In genomic region chr19:46215401-46215800, GRCm38 (mm10) we compare ENCODE assay signal across 14 mouse cellular contexts.
DNase-seq lines count a peak whose midpoint lies in the region; ATAC-seq and TF ChIP-seq lines count a peak whose summit lies in the region.
"Had no signal": no experiment of that assay in that cellular context is flagged by ENCODE, and none has a peak within 500 bp of the region (broad histone marks: within the 10 kb centered on the region; RNA-seq: fewer than 3 reads in every experiment).

No protein-coding gene starts in this region.

- no peaks in the 10 kb centered on the region for H3K36me3 ChIP-seq in heart, embryonic 15.5 days
- H3K36me3 ChIP-seq: hindbrain, embryonic 10.5 days; midbrain, embryonic 10.5 days had no signal

- H3K9me3 ChIP-seq in heart, embryonic 15.5 days (replicated peaks): no peaks in the 10 kb centered on the region
- H3K9me3 ChIP-seq: hindbrain, embryonic 10.5 days; midbrain, embryonic 10.5 days had no signal

- H3K4me2 ChIP-seq in heart, embryonic 15.5 days: peak overlapping the region; percentile 7; the same call in 1 of the 2 replicates
- H3K4me2 ChIP-seq: liver, embryonic 11.5 days had no signal

- intact Hi-C loops in heart, postnatal 14 days (cut with DNase I): no loop called here

- 24% methylated on average over 3 of the region's 3 CpGs for WGBS in lung, adult 2 months
- WGBS in heart, embryonic 15.5 days: 18% methylated on average over 3 of the region's 3 CpGs

- TF ChIP-seq CTCF in lung, adult 2 months (IDR thresholded peaks at IDR 0.05; ENCODE audit: insufficient read depth, low read length): no peak

- peaks cover 7% of the 10 kb centered on the region for H3K4me1 ChIP-seq in lung, adult 2 months (ENCODE audit: control insufficient read depth, insufficient read depth, low read length)
- H3K4me1 ChIP-seq in heart, embryonic 15.5 days (replicated peaks): peaks cover 29% of the 10 kb centered on the region

- peak; percentile 67; the same call in 1 of the 2 replicates for ATAC-seq in heart, embryonic 15.5 days (replicated peaks; ENCODE audit: insufficient number of reproducible peaks, insufficient read depth, low FRiP score, low read depth)
- ATAC-seq in monocyte, adult 5-6 weeks (replicated peaks; ENCODE audit: insufficient number of reproducible peaks, low FRiP score, low TSS enrichment, poor library complexity, severe bottlenecking): no peak

- H3K27me3 ChIP-seq in heart, embryonic 15.5 days: no peaks in the 10 kb centered on the region

- TF ChIP-seq POLR2A in lung, adult 2 months (IDR thresholded peaks at IDR 0.05; ENCODE audit: borderline replicate concordance, extremely low read depth, low read depth, low read length): no peak

- no peak overlapping the region for H3K9ac ChIP-seq in heart, embryonic 15.5 days

- peak overlapping the region; percentile 83 for H3K27ac ChIP-seq in heart, embryonic 15.5 days
- H3K27ac ChIP-seq: hindbrain, embryonic 10.5 days; midbrain, embryonic 10.5 days had no signal

- peak; percentile 18 for DNase-seq in heart, adult 8-10 months (ENCODE audit: low spot score)
- no peak for DNase-seq in heart, postnatal 14 days
- peak; percentile 14 to 46 for DNase-seq in lung, postnatal 4 days
- DNase-seq in lung, adult 2 months: no peak
- peak; percentile 77 for DNase-seq in retina, embryonic 14.5 days (ENCODE audit: low spot score)
- no peak for DNase-seq in cerebellum, adult 18-20 months
- DNase-seq: cerebellum, postnatal 36 days; kidney, postnatal 10 days; thymus, postnatal 14 days had no signal

- no peak overlapping the region for H3K4me3 ChIP-seq in lung, adult 2 months (replicated peaks; ENCODE audit: extremely low read depth, low read depth, low read length)
- H3K4me3 ChIP-seq in heart, embryonic 15.5 days: no peak overlapping the region
- H3K4me3 ChIP-seq: hindbrain, embryonic 10.5 days; midbrain, embryonic 10.5 days had no signal

Comparison
In these comparisons a context has a peak if more than half of its experiments do, and no peak if none do; other contexts are left out.
1. DNase-seq: peak in heart, adult 8-10 months (single experiment), lung, postnatal 4 days (2 of 2) and retina, embryonic 14.5 days (single experiment); none in heart, postnatal 14 days (0 of 2), lung, adult 2 months (single experiment) and cerebellum, adult 18-20 months (0 of 2).